Mouse (Mus musculus) midbrain, embryonic 15.5 days (tissue): Measurements from ENCODE around the gene Gm815. TPM values are rescaled to one million over a fixed set of nuclear protein-coding genes. Genes with fewer than 3 reads are reported as not detected.

Experiments
- ATAC-seq: fragments of 200-750 bp; cut with Nextera tagmentation; replicated peaks from 2 replicates; pipeline ENCODE4 v1.8.0; 2017; ENCODE audit warnings: moderate TSS enrichment
- H3K27ac ChIP-seq: fragments of 300-500 bp; sonication (generic); 2 replicates; pipeline ENCODE4 v1.5.1; 2015; ENCODE audit warnings: mild to moderate bottlenecking, inconsistent platforms
- H3K27me3 ChIP-seq: fragments of 300-500 bp; sonication (generic); replicated peaks from 2 replicates; pipeline ENCODE4 v1.6.1; 2015; ENCODE audit warnings: inconsistent platforms
- H3K36me3 ChIP-seq: fragments of 300-500 bp; sonication (generic); replicated peaks from 2 replicates; pipeline ENCODE4 v1.6.1; 2015; ENCODE audit warnings: inconsistent platforms
- H3K4me1 ChIP-seq: fragments of 300-500 bp; sonication (generic); 2 replicates; pipeline ENCODE4 v1.6.1; 2015; ENCODE audit warnings: inconsistent platforms
- H3K4me2 ChIP-seq: fragments of 300-500 bp; sonication (generic); 2 replicates; pipeline ENCODE4 v1.6.1; 2015; ENCODE audit warnings: inconsistent platforms, mild to moderate bottlenecking, moderate library complexity
- H3K4me3 ChIP-seq: fragments of 300-500 bp; sonication (generic); 2 replicates; pipeline ENCODE4 v1.5.1; 2015; ENCODE audit warnings: mild to moderate bottlenecking, inconsistent platforms
- H3K9ac ChIP-seq: fragments of 300-500 bp; sonication (generic); 2 replicates; pipeline ENCODE4 v1.6.1; 2015; ENCODE audit warnings: mild to moderate bottlenecking, inconsistent platforms
- H3K9me3 ChIP-seq: fragments of 300-500 bp; sonication (generic); 2 replicates; pipeline ENCODE4 v1.6.1; 2016; ENCODE audit warnings: inconsistent platforms
- WGBS: fragments of 180-500 bp; shearing (Covaris S2); methylation state at CpG from one replicate; pipeline ENCODE4 v1.1.7; 2015; ENCODE audit warnings: mixed read lengths; 5-methylcytosine and 5-hydroxymethylcytosine counted together
- polyA plus RNA-seq: library from polyadenylated mRNA; unstranded; fragments of >200 nt; fragmentation: Nextera tagmentation; extraction: Ambion mirVana; gene quantifications from 2 replicates; pipeline ENCODE4 v1.2.1, GENCODE M21; 2015

Gene Gm815
- polyA plus RNA-seq: not detected in 2 replicates

DNA sequence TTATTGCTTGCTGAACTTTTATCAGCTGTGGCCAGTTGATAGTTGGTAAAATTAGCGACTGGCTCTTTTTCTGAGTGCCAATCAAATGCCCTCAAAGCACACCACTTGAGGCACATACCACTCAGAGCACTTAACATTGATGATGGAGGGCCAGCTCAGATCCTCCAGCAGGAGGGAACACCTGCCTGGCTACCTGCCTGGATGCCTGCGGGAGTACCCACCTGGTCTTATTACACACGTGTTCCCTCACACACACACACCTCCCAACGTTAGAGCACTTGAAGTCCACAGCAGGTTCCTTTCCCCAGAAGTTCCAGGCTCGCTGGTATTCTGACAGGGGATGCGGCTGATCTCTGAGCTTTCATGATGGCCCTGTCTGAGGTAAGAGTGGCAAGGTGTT, at the start of gene Gm815:
Gene Gm815, plus strand, starts transcription at position 266 of the 400 bp plus-strand sequence.
- Histone ChIP-seq H3K4me2 (no peak within 1 kb of the TSS), H3K27ac (no peak within 1 kb of the TSS), H3K4me1 (peaks cover 3% of the 10 kb centered on the region; the same call in 1 of the 2 replicates), H3K27me3 (no peaks in the 10 kb centered on the region), H3K9me3 (no peaks in the 10 kb centered on the region), H3K4me3 (no peak within 1 kb of the TSS), H3K9ac (no peak within 1 kb of the TSS), H3K36me3 (no peaks in the 10 kb centered on the region)
- 84% methylated on average over 6 of the region's 6 CpGs for WGBS
- ATAC-seq: no peak

DNA sequence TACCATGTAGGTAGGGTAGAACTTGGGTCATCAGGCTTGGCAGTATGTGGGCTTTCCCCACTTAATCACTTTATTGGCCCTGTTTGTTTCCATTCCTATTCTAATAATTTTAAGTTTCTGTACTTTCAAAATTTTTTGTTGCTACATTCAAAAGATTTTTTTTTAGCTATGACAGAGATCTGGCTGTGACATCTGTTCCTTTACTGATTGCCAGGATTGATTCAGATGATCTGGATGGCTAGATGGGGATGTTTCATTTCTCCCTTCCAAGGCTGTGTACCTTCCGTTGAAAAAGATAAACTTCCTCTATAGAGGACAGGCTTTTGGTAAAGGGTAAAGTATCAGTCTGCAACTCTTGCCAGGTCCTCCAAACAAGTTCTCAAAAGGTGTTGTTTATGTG, 48.1 kb upstream of the Gm815 start:
- no peak overlapping the region for H3K4me3 ChIP-seq
- no peak overlapping the region for H3K27ac ChIP-seq
- WGBS: 82% methylated on average over 1 of the region's 1 CpGs
- H3K4me2 ChIP-seq: no peak overlapping the region
- H3K9me3 ChIP-seq: no peaks in the 10 kb centered on the region
- H3K4me1 ChIP-seq: no peaks in the 10 kb centered on the region
- no peaks in the 10 kb centered on the region for H3K27me3 ChIP-seq
- no peak overlapping the region for H3K9ac ChIP-seq
- no peak for ATAC-seq
- no peaks in the 10 kb centered on the region for H3K36me3 ChIP-seq

- 78% methylated on average over 6 of the region's 6 CpGs for WGBS
Measured at GRCm38 (mm10) chr19:26843896-26844295, 41.8 kb upstream of the Gm815 start.

DNA sequence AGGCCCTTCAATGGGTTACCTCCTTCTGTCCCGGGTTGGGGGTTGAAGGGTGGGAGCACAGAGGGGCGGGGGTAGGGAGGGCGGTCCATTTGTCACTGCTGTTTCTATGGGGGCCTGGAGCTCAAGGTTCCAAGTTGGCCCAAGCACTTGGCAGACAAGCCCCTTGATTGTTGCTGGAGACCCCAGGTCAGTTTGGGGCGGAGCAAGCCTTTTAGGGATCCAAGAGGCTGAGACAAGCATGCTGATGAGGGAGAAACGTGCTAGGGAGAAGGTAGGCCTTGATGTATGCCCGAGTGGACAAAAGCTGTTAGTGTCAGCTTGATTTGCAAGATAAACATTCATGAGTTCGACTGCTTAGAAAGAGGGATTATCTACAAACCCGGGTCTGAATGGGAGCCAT, 40.9 kb upstream of the Gm815 start:
- 6% methylated on average over 8 of the region's 8 CpGs for WGBS
- Histone ChIP-seq H3K9ac (no peak overlapping the region), H3K27ac (peak overlapping the region; percentile 93), H3K36me3 (no peaks in the 10 kb centered on the region), H3K4me2 (peak overlapping the region; percentile 57), H3K9me3 (no peaks in the 10 kb centered on the region), H3K4me1 (peaks cover 19% of the 10 kb centered on the region), H3K4me3 (peak overlapping the region; percentile 38; the same call in 1 of the 2 replicates), H3K27me3 (no peaks in the 10 kb centered on the region)
- peak; percentile 76 for ATAC-seq

More at GRCm38 (mm10) chr19:26843896-26844295, 41.8 kb upstream of the Gm815 start:
- Histone ChIP-seq H3K36me3 (no peaks in the 10 kb centered on the region), H3K9ac (no peak overlapping the region), H3K9me3 (no peaks in the 10 kb centered on the region), H3K27me3 (no peaks in the 10 kb centered on the region), H3K4me1 (peaks cover 19% of the 10 kb centered on the region), H3K4me2 (no peak overlapping the region), H3K4me3 (no peak overlapping the region), H3K27ac (peak overlapping the region; percentile 93)
- no peak for ATAC-seq

DNA sequence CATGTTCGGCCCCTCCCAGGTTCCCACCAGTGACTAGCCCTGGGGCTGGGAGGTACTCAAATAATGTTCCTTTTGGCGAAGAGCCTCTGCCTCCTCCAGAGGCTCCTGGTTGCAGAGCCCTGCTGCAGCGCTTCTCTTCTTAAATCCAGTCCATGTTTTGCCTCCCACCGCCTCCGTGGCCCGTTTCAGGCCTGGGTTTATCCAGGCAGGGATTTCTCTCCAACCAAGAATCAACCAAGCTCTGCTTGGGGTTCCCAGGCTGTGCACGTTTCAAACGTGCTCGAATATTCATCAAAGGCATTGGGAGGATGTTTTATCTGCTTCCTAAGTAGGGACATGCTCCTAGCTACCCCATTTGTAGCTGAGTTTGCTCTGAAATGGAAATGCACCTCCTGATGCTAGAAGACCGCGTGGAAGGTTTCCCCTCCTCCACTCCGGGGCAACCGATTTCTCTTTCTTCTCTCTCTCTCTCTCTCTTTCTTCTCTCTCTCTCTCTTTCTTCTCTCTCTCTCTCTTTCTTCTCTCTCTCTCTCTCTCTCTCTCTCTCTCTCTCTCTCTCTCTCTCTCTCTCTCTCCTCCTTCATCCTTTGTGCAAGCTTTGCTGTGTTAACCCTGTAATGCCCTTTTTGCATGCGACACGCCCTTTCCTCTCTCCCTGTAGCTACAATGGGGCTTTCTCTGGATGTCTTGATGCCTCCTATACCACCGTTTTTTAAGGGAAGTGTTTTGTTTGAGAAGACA, 40.2 kb upstream of the Gm815 start:
- Histone ChIP-seq H3K9me3 (no peaks in the 10 kb centered on the region), H3K9ac (peak overlapping the region; percentile 41), H3K27me3 (no peaks in the 10 kb centered on the region), H3K36me3 (no peaks in the 10 kb centered on the region), H3K4me3 (peak overlapping the region; percentile 38), H3K4me2 (peak overlapping the region; percentile 57), H3K4me1 (peaks cover 19% of the 10 kb centered on the region), H3K27ac (peak overlapping the region; percentile 93)
- ATAC-seq: peak; percentile 97
- WGBS: under 1% methylated on average over 16 of the region's 16 CpGs

DNA sequence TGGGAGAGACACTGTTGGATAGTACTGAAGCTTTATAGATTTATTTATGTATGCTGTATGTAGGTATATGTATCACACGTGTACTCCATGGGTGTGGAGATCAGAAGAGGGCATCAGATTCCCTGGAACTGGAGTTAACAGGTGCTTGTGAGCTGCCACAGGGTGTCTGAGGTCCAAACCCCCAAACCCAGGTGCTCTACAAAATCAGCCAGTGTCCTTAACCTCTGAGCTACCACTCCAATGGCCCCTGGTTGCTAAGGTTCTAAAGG, 39.7 kb upstream of the Gm815 start:
- H3K36me3 ChIP-seq: no peaks in the 10 kb centered on the region
- ATAC-seq: peak; percentile 31
- peaks cover 19% of the 10 kb centered on the region for H3K4me1 ChIP-seq
- H3K9me3 ChIP-seq: no peaks in the 10 kb centered on the region
- WGBS: 0% methylated on average over 1 of the region's 1 CpGs
- H3K4me3 ChIP-seq: peak overlapping the region; percentile 38
- peak overlapping the region; percentile 93 for H3K27ac ChIP-seq
- no peaks in the 10 kb centered on the region for H3K27me3 ChIP-seq
- H3K9ac ChIP-seq: peak overlapping the region; percentile 41
- peak overlapping the region; percentile 57 for H3K4me2 ChIP-seq

DNA sequence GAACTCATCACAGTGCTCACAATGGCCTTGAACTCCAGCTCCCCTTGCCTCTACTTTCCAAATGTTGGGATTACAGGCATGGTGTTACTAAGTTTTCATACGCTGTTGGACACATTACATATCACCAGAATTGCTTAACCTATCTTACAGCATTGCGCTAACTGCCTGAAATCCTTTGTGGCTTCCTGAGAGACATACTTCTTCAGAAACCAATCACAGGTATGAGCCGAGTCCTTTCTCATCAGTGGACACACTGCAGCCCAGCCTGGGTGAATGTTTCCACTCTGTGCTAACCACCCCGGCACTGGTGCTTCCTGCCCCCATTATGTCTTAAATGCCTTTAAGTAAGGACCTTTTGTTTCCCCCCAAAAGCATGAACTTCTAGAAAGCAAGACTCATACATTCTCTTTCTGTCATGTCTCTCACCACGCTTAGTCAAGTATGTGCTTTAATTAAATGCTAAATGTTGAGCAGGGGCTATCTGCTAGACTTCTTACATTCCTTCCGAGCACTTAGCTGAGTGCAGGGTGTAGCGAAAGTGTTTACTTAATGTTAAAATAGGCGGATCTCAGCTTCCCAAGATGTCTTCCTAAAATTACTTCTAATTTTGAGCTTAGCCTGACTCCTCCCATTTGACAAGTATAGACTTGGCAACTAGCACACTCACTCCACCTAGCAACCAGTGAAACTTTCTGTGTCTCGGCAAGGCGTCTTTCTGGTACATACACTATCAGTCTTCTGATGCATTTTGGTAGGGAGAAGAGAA, 34.5 kb upstream of the Gm815 start:
- Histone ChIP-seq H3K4me1 (peaks cover 8% of the 10 kb centered on the region), H3K36me3 (no peaks in the 10 kb centered on the region), H3K4me2 (no peak overlapping the region), H3K4me3 (no peak overlapping the region), H3K27me3 (no peaks in the 10 kb centered on the region), H3K9ac (no peak overlapping the region), H3K9me3 (no peaks in the 10 kb centered on the region), H3K27ac (no peak overlapping the region)
- ATAC-seq: no peak
- WGBS: 74% methylated on average over 10 of the region's 10 CpGs

GRCm38 (mm10) chr19:26852325-26852900, 33.3 kb upstream of the Gm815 start:
- no peak overlapping the region for H3K27ac ChIP-seq
- H3K27me3 ChIP-seq: no peaks in the 10 kb centered on the region
- H3K9me3 ChIP-seq: no peaks in the 10 kb centered on the region
- no peak overlapping the region for H3K9ac ChIP-seq
- no peaks in the 10 kb centered on the region for H3K4me1 ChIP-seq
- H3K4me2 ChIP-seq: no peak overlapping the region
- H3K4me3 ChIP-seq: no peak overlapping the region
- ATAC-seq: no peak
- WGBS: 66% methylated on average over 10 of the region's 10 CpGs
- H3K36me3 ChIP-seq: no peaks in the 10 kb centered on the region

GRCm38 (mm10) chr19:26853701-26854282, 31.9 kb upstream of the Gm815 start:
- WGBS: 86% methylated on average over 8 of the region's 8 CpGs
- H3K4me3 ChIP-seq: no peak overlapping the region
- no peak for ATAC-seq
- H3K9me3 ChIP-seq: no peaks in the 10 kb centered on the region
- H3K27me3 ChIP-seq: no peaks in the 10 kb centered on the region
- no peak overlapping the region for H3K27ac ChIP-seq
- H3K9ac ChIP-seq: no peak overlapping the region
- peaks cover 6% of the 10 kb centered on the region for H3K4me1 ChIP-seq
- H3K4me2 ChIP-seq: no peak overlapping the region
- no peaks in the 10 kb centered on the region for H3K36me3 ChIP-seq

DNA sequence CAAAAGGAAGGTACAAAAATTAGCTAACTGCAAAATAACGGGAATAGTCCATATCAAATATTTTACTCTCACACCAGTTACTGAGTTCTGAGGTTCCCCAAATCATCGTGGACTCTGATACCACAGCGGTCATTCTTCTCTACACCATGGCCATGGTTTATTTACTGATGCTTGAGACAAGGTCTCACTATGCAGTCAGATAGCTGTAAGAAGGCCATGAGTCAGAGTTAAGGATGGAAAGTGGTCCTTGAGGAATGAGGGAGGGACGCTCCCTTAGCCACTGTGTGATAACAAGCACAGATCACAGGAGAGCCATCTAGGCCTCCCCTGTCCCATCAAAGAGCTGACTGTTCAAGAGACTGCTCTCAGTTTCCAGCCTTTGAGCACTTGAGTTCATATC, 31.0 kb upstream of the Gm815 start:
- ATAC-seq: no peak
- no peak overlapping the region for H3K4me2 ChIP-seq

GRCm38 (mm10) chr19:26855152-26855551, 30.5 kb upstream of the Gm815 start:
- Histone ChIP-seq H3K36me3 (no peaks in the 10 kb centered on the region), H3K4me3 (no peak overlapping the region), H3K9ac (no peak overlapping the region), H3K4me2 (no peak overlapping the region), H3K27ac (no peak overlapping the region), H3K27me3 (no peaks in the 10 kb centered on the region), H3K4me1 (peaks cover 16% of the 10 kb centered on the region), H3K9me3 (no peaks in the 10 kb centered on the region)
- WGBS: 90% methylated on average over 7 of the region's 7 CpGs
- no peak for ATAC-seq

More for the DNA sequence above, 31.0 kb upstream of the Gm815 start:
- Histone ChIP-seq H3K4me3 (no peak overlapping the region), H3K9me3 (no peaks in the 10 kb centered on the region), H3K27ac (no peak overlapping the region), H3K36me3 (no peaks in the 10 kb centered on the region), H3K4me1 (peaks cover 15% of the 10 kb centered on the region), H3K27me3 (no peaks in the 10 kb centered on the region), H3K9ac (no peak overlapping the region)
- 97% methylated on average over 4 of the region's 4 CpGs for WGBS
